Mouse (Mus musculus) stomach, embryonic 15.5 days (tissue): Measurements from ENCODE around the gene Zfand5. TPM values are rescaled to one million over a fixed set of nuclear protein-coding genes. Genes with fewer than 3 reads are reported as not detected.
"Not testable (repeated sequence)": the region's sequence is repeated elsewhere in the genome, so short reads cannot be mapped to it uniquely, and the experiment has no call there.

Experiments
- ATAC-seq: fragments of 200-750 bp; cut with Nextera tagmentation; 2 replicates; pipeline ENCODE4 v1.8.0; 2017; ENCODE audit warnings: low read depth, moderate number of reproducible peaks, moderate TSS enrichment; ENCODE audit not compliant: insufficient read depth, low FRiP score
- H3K27ac ChIP-seq: fragments of 300-500 bp; sonication (generic); 2 replicates; pipeline ENCODE4 v1.5.1; 2015; ENCODE audit warnings: mild to moderate bottlenecking, inconsistent platforms
- H3K27me3 ChIP-seq: fragments of 300-500 bp; sonication (generic); replicated peaks from 2 replicates; pipeline ENCODE4 v1.6.1; 2015; ENCODE audit warnings: inconsistent platforms
- H3K36me3 ChIP-seq: fragments of 300-500 bp; sonication (generic); 2 replicates; pipeline ENCODE4 v1.6.1; 2015; ENCODE audit warnings: inconsistent platforms
- H3K4me1 ChIP-seq: fragments of 300-500 bp; sonication (generic); 2 replicates; pipeline ENCODE4 v1.6.1; 2015; ENCODE audit warnings: inconsistent platforms
- H3K4me2 ChIP-seq: fragments of 300-500 bp; sonication (generic); 2 replicates; pipeline ENCODE4 v1.6.1; 2015; ENCODE audit warnings: mild to moderate bottlenecking, inconsistent platforms
- H3K4me3 ChIP-seq: fragments of 300-500 bp; sonication (generic); replicated peaks from 2 replicates; pipeline ENCODE4 v1.5.1; 2015; ENCODE audit warnings: inconsistent platforms
- H3K9ac ChIP-seq: fragments of 300-500 bp; sonication (generic); 2 replicates; pipeline ENCODE4 v1.6.1; 2015; ENCODE audit warnings: inconsistent platforms
- H3K9me3 ChIP-seq: fragments of 300-500 bp; sonication (generic); 2 replicates; pipeline ENCODE4 v1.6.1; 2016; ENCODE audit warnings: inconsistent platforms
- WGBS: fragments of 180-500 bp; shearing (Covaris S2); methylation state at CpG from one replicate; pipeline ENCODE4 v1.1.7; 2015; 5-methylcytosine and 5-hydroxymethylcytosine counted together
- polyA plus RNA-seq: library from polyadenylated mRNA; unstranded; fragments of >200 nt; fragmentation: Nextera tagmentation; extraction: Ambion mirVana; gene quantifications from 2 replicates; pipeline ENCODE4 v1.2.1, GENCODE M21; 2015

The Zfand5 gene
- polyA plus RNA-seq, 1 experiment from 2014 or later: 87.9 TPM

DNA sequence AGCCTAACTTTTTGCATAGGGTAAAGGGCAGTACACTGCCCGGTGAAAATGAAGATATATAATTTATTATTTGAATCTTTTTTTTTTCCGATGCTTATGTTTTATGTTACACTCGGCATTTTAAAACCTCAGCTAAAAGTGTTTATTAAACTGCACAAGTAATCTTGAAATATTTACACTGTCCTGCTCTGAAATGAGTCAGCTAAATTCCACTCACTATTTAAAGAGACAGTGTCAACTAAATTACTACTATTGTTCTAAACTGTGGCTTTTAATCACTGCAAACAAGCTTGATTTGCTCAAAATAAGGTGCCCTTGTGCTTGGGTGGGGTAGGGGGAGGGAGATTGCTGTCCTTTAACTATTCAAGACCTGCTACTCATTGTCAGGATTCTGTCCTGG, 2.6 kb downstream of the Zfand5 start:
- 5% methylated on average over 3 of the region's 3 CpGs for WGBS
- no peak overlapping the region for H3K9ac ChIP-seq

DNA sequence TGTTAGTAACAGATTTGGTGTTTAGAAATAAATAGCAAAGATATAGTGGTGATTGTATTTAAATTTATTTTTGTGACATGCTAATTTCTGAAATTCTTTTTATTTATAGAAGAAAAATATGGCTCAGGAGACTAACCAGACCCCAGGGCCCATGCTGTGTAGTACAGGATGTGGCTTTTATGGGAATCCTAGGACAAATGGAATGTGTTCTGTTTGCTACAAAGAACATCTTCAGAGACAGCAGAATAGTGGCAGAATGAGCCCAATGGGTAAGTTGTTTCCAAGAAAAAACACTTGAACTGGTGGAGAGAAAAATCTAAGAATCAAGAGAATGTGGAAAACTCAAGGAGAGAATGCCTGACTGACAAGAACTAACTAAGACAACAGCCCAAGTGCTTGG, 4.2 kb downstream of the Zfand5 start:
- Histone ChIP-seq H3K27me3 (no peaks in the 10 kb centered on the region), H3K4me2 (no peak overlapping the region), H3K4me1 (peaks cover 5% of the 10 kb centered on the region; the same call in 1 of the 2 replicates), H3K27ac (no peak overlapping the region), H3K9me3 (no peaks in the 10 kb centered on the region), H3K36me3 (peaks cover 10% of the 10 kb centered on the region), H3K4me3 (no peak overlapping the region), H3K9ac (no peak overlapping the region)
- ATAC-seq: no peak

More for the DNA sequence above, 2.6 kb downstream of the Zfand5 start:
- H3K9me3 ChIP-seq: no peaks in the 10 kb centered on the region
- no peak for ATAC-seq
- H3K4me2 ChIP-seq: peak overlapping the region; percentile 68
- H3K36me3 ChIP-seq: peaks cover 5% of the 10 kb centered on the region
- peak overlapping the region; percentile 91 for H3K4me3 ChIP-seq
- no peaks in the 10 kb centered on the region for H3K27me3 ChIP-seq
- H3K27ac ChIP-seq: peak overlapping the region; percentile 59
- peaks cover 5% of the 10 kb centered on the region; the same call in 1 of the 2 replicates for H3K4me1 ChIP-seq

DNA sequence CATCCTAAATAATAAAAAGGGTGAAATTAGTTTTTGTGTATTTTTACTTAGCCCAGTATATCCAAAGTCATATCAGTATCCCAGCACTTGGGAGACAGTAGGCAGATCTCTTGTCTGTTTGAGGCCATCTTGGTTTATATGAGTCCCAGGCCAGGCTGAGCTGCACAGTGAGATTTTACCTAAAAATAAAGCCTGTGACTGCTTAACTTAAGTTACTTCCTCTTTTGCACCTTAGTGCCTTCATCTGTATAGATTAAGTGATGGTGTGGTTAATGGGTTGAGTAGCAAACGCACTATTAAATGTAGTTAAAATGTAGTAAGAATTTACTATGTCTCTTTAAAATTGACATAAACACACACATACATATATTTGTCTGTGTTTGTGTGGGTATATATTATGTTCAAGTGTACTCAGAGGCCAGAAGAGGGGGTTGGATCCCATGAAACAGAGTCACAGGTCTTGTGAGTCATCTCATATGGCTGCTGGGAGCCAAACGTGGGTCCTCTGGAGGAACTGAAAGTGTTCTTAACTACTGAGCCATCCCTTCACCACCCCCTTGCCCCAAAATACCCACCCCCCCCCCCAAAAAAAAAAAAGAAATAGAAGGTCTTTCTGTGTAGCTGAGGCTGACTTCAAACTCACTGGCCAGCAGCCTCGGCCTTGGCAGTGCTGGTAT, 14.5 kb downstream of the Zfand5 start:
- Histone ChIP-seq H3K27ac (no peak overlapping the region), H3K36me3 (peaks cover 8% of the 10 kb centered on the region; the same call in 1 of the 2 replicates), H3K4me1 (no peaks in the 10 kb centered on the region), H3K4me2 (no peak overlapping the region), H3K9me3 (no peaks in the 10 kb centered on the region), H3K9ac (no peak overlapping the region), H3K4me3 (no peak overlapping the region), H3K27me3 (no peaks in the 10 kb centered on the region)
- no peak for ATAC-seq
- 77% methylated on average over 3 of the region's 3 CpGs for WGBS

DNA sequence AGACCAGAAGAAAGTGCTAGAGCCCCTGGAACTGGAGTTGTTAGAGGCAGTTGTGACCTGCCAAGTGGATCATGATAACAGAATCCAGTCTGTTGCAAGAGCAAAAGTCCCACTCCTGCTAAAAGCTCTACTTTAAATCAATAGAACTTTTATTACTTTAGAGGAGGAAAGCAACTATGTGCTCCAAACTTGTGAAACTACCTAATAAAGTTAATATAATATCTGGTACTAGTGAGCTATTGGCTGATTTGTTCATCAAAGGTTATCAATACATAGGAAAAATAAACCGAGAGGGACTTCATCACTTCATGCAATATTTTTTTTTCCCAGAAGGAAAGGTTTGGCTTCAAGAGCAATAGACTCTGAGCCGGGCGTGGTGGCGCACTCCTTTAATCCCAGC, 25.3 kb downstream of the Zfand5 start:
- H3K9me3 ChIP-seq: no peaks in the 10 kb centered on the region
- 95% methylated on average over 4 of the region's 4 CpGs for WGBS
- no peaks in the 10 kb centered on the region for H3K27me3 ChIP-seq
- no peaks in the 10 kb centered on the region for H3K4me1 ChIP-seq
- H3K9ac ChIP-seq: no peak overlapping the region
- H3K27ac ChIP-seq: no peak overlapping the region
- ATAC-seq: no peak
- H3K4me2 ChIP-seq: no peak overlapping the region
- no peak overlapping the region for H3K4me3 ChIP-seq
- no peaks in the 10 kb centered on the region for H3K36me3 ChIP-seq

DNA sequence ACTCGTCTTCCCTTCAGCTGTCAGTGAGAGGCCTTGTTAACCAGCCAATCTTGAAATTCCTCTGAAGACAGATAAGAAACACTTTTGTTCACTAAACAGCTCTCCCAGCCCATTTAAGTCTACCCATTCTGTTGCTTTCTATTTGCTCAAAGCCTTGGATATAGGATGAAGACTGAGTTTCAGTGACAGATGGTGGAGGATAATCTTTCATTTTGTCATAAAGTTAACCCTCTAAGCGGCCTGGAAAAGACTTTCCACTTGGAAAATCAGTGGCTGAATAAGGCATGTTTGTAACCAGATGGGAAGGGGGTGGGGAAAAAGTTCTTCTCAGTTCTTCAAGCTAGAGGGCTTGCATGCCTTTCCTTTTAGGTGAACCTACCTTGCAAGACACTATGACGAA, 29.7 kb downstream of the Zfand5 start:
- Histone ChIP-seq H3K27me3 (no peaks in the 10 kb centered on the region), H3K9ac (no peak overlapping the region), H3K9me3 (no peaks in the 10 kb centered on the region), H3K4me3 (no peak overlapping the region), H3K27ac (no peak overlapping the region), H3K4me1 (no peaks in the 10 kb centered on the region), H3K36me3 (no peaks in the 10 kb centered on the region), H3K4me2 (no peak overlapping the region)
- ATAC-seq: no peak
- 26% methylated on average over 3 of the region's 3 CpGs for WGBS

DNA sequence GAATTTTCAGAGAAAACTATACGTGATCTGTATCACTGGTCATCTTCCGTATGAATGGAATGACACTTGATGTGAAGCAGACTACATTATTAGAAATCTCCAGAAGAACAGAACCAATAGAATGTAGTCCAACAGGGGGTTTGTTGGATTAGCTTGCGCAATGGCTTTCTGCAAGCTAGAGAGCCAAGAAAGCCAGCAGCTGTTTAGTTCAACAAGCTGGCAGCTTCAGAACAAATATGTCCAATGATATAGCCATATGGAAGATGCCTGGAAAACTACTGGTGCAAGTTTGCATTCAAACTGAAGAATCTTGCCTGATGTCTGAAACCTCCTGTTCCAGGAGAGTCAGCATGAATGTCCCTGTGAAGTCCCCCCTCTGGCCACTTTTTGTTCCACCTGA, 35.7 kb downstream of the Zfand5 start:
- Histone ChIP-seq H3K4me1 (no peaks in the 10 kb centered on the region), H3K36me3 (no peaks in the 10 kb centered on the region), H3K4me3 (no peak overlapping the region), H3K27me3 (no peaks in the 10 kb centered on the region), H3K9ac (no peak overlapping the region), H3K27ac (no peak overlapping the region), H3K4me2 (no peak overlapping the region), H3K9me3 (no peaks in the 10 kb centered on the region)
- no peak for ATAC-seq
- WGBS: 72% methylated on average over 3 of the region's 3 CpGs

DNA sequence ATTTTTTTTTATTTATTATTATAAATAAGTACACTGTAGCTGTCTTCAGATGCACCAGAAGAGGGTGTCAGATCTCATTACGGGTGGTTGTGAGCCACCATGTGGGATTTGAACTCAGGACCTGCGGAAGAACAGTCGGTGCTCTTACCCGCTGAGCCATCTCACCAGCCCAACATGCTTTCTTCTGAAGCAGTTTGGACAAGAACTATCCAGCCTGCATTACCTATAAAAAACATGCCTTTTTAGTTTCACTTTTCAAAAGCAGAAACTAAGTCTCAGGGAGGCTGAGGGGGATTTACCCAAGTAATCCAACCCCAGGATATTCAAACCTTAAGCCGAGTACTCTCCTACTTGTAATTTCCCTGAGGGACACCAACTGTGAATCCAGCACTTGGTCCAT, 38.3 kb downstream of the Zfand5 start:
- H3K27ac ChIP-seq, H3K36me3 ChIP-seq, H3K4me1 ChIP-seq, H3K27me3 ChIP-seq, H3K4me2 ChIP-seq, ATAC-seq, H3K4me3 ChIP-seq, H3K9ac ChIP-seq, H3K9me3 ChIP-seq: not testable (repeated sequence)
- 84% methylated on average over 5 of the region's 5 CpGs for WGBS

DNA sequence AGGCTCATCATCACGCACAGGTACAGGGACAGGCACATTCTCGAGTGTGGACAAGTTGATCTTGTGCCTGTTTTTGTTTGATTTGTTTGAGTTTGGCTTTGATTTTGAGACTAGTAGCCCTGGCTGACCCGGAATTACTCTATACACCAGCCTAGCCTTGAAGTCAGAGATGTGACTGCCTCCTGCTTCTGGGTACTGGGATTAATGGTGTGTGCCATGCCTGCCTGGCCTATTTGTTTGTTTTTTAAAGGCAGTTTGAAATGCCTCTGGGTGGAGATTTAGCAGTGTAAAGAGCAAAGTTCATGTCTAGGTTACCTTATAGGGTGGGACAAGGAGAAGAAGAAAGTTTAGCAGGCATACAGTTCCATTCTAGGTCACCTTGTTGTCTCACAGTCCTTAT, 43.6 kb downstream of the Zfand5 start:
- WGBS: 66% methylated on average over 3 of the region's 3 CpGs
- Histone ChIP-seq H3K27ac (no peak overlapping the region), H3K4me2 (no peak overlapping the region), H3K36me3 (no peaks in the 10 kb centered on the region), H3K27me3 (no peaks in the 10 kb centered on the region), H3K4me3 (no peak overlapping the region), H3K9ac (no peak overlapping the region), H3K4me1 (no peaks in the 10 kb centered on the region), H3K9me3 (no peaks in the 10 kb centered on the region)
- no peak for ATAC-seq

DNA sequence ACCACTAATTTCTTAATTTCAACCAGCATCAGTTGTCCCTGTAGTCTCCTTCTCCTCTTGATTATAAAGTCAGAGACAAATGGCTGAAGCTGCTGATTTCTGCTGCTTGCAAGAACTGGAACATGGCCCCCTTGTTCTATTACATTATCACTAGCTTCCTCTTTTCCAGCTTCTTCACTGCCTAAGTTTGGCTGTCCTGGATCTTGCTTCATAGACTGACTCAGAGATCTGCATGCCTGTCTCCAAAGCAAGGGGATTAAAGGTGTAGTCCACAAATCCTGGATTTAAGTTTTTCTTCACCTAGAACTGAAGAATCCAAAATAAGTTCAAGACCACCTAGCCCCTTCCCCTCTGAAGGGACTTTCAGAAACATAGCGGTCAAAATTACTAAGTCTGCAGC, 47.5 kb downstream of the Zfand5 start:
- ATAC-seq: no peak
- Histone ChIP-seq H3K36me3 (no peaks in the 10 kb centered on the region), H3K4me2 (no peak overlapping the region), H3K9ac (no peak overlapping the region), H3K9me3 (no peaks in the 10 kb centered on the region), H3K4me3 (no peak overlapping the region), H3K4me1 (no peaks in the 10 kb centered on the region), H3K27ac (no peak overlapping the region), H3K27me3 (no peaks in the 10 kb centered on the region)
- WGBS: 85% methylated on average over 1 of the region's 1 CpGs

DNA sequence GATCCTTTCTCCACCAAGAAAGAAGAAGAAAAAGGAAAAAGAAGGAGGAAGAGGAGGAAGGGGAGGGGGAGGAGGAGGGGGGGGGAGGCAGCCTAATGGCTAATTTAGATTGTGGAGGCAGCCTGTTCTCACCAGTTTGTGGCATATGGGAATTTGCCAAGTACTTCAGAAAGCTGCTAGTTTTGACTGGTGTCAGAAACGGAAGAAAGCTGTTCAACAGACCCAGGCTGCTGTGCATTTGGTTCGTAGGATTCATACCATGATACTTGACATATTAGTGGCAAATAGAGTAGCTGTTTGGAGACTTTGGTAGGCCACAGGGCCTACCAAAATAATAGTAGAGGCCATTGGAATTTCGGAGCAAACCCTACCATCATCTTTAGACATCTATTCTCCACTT, 53.3 kb downstream of the Zfand5 start:
- H3K36me3 ChIP-seq: no peaks in the 10 kb centered on the region
- no peaks in the 10 kb centered on the region for H3K27me3 ChIP-seq
- no peak overlapping the region for H3K4me3 ChIP-seq
- no peaks in the 10 kb centered on the region for H3K4me1 ChIP-seq
- H3K27ac ChIP-seq: no peak overlapping the region
- 75% methylated on average over 3 of the region's 3 CpGs for WGBS
- no peak for ATAC-seq
- no peak overlapping the region for H3K9ac ChIP-seq
- no peaks in the 10 kb centered on the region for H3K9me3 ChIP-seq
- no peak overlapping the region for H3K4me2 ChIP-seq

DNA sequence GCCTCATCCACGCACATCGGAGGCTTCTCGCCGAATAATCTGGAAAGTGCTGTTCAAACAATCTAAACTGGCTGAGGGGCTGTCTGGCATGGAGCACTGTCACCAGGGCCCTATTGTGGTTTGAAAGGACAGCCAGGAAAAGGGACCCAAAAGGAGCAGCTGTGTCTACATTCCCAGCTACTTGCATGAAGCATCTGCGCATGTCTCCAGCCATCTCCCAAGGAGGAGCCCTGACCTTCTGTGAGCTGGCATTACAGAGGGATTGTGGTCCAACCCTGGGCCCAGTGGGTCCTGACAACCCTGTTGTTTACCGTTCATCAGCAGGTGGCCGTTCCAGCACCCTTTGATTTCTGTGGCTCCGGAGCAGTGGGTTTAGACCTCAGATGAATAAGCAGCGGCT, 56.9 kb downstream of the Zfand5 start:
- Histone ChIP-seq H3K27me3 (no peaks in the 10 kb centered on the region), H3K4me2 (no peak overlapping the region), H3K36me3 (no peaks in the 10 kb centered on the region), H3K9me3 (no peaks in the 10 kb centered on the region), H3K4me1 (no peaks in the 10 kb centered on the region), H3K4me3 (no peak overlapping the region), H3K9ac (no peak overlapping the region), H3K27ac (no peak overlapping the region)
- no peak for ATAC-seq
- WGBS: 77% methylated on average over 9 of the region's 9 CpGs

DNA sequence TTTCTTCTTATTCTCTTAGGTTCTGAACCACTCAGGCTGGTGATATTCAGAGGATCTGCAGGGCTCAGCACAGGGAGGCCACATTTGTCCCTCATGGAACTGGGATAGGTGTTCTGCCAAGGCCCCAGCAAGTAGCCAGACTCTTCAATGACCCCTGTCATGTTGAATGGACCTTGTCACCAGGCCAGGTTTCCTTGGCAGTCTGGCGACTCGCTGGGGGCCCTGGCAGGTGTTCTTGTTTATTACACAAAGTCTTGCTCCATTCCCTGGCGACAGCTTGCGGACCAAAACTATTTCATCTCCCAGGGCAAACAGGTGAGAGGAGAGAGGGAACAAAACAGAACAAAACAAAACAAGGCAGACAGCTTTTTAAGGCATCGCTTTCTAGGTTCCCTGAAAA, 57.7 kb downstream of the Zfand5 start:
- Histone ChIP-seq H3K27ac (no peak overlapping the region), H3K36me3 (no peaks in the 10 kb centered on the region), H3K9ac (no peak overlapping the region), H3K4me2 (no peak overlapping the region), H3K4me3 (no peak overlapping the region), H3K9me3 (no peaks in the 10 kb centered on the region), H3K4me1 (no peaks in the 10 kb centered on the region), H3K27me3 (no peaks in the 10 kb centered on the region)
- no peak for ATAC-seq
- WGBS: 42% methylated on average over 5 of the region's 5 CpGs
